Mouse (Mus musculus): ENCODE measurements around the gene Lrrc75a. TPM values are rescaled to one million over a fixed set of nuclear protein-coding genes. Genes with fewer than 3 reads are reported as not detected.

Gene Lrrc75a
- polyA plus RNA-seq, 1 experiment from 2014 or later, result 11.4 TPM

DNA sequence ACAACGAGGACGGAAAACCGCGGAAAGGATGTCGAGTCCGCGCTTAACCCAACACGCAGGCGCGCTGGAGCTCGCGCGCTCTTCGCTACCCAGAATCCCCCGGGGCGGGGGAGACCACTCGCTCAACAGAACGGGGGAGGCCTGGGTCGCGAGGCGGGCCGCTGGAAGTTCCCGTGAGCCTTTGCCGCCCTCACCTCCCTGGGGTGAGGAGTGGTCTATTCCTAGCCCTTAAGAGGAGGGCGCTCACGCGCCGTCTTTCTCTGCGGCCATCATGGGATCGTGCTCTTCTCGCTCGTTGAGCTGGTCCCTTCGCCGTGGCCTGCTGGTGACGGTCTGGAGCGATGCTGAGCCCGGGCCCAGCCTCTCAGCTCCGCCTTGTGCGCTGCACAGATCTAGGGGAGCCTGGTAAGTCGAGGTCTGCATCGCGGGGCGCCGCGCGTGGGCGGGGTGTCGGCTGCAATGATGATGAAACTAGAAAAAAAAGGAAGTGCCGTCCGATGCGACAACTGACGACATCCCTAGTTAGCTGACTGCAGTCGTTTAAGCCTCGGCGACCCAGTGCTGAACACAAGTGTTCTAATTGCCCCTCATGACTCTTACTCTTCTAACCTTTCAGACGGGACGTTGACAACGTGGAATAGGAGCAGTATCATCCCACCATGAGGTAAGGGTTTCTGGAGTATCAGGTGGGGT, 45.6 kb downstream of the Lrrc75a start:
- Histone ChIP-seq H3K9me3 (no peaks in the 10 kb centered on the region), H3K27me3 (no peaks in the 10 kb centered on the region), H3K4me3 (replicated peaks) (peak overlapping the region; percentile 69), H3K4me1 (replicated peaks) (peaks cover 51% of the 10 kb centered on the region), H3K36me3 (peaks cover 37% of the 10 kb centered on the region), H3K9ac (replicated peaks) (peak overlapping the region; percentile 93), H3K4me2 (replicated peaks) (peak overlapping the region; percentile 62), H3K27ac (peak overlapping the region; percentile 91)
- under 1% methylated on average over 58 of the region's 58 CpGs for WGBS
- ATAC-seq, result peak; percentile 95

DNA sequence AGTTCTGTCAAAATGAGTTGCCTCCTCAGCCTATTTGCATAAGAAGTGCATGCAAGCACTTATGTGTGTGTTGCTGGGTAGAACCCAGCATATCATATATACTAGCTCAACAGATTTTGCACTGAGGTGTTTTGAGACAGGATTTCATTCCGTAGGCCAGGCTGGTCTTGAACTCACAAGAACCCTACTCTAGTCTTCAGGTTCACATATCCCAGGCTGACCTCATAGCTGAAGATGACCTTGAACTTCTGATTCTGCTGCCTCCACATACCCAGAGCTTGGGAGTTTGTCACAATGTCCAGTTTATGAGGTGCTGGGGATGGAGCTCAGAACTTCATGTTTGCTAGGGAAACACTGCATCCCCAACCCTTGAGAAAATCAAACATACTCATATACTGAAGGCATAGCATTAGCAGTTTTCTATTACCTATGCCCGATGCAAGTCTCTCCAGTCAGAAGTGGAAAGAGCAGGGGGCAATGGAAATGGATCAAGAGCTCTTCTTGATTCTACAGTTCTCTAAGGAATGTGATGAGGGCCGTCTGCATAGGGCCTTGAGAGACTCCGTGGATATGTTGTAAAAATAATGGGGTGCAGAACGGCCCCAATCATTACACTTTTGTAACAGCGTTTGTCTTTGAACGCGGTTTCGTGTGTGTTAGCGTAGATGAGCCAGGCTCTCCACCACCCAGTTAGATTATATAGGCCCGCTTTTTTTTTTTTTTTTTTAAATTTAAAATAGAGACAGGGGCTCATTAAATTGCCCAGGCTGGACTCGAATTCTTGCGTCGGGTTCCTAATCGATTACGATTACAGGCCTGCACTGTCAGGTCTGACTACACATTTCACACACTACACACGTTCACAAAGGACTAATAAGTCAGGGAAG, 46.3 kb downstream of the Lrrc75a start:
- Histone ChIP-seq H3K9ac (replicated peaks) (peak overlapping the region; percentile 93), H3K4me3 (replicated peaks) (peak overlapping the region; percentile 69), H3K27me3 (0 out of 2 replicates have a peak, but pooled peaks cover 2% of the 10 kb centered on the region), H3K36me3 (peaks cover 29% of the 10 kb centered on the region), H3K9me3 (no peaks in the 10 kb centered on the region), H3K4me1 (replicated peaks) (peaks cover 44% of the 10 kb centered on the region), H3K4me2 (replicated peaks) (peak overlapping the region; percentile 53), H3K27ac (peak overlapping the region; percentile 91)
- ATAC-seq, result no peak; the same call in 1 of the 2 replicates
- 12% methylated on average over 17 of the region's 17 CpGs for WGBS

DNA sequence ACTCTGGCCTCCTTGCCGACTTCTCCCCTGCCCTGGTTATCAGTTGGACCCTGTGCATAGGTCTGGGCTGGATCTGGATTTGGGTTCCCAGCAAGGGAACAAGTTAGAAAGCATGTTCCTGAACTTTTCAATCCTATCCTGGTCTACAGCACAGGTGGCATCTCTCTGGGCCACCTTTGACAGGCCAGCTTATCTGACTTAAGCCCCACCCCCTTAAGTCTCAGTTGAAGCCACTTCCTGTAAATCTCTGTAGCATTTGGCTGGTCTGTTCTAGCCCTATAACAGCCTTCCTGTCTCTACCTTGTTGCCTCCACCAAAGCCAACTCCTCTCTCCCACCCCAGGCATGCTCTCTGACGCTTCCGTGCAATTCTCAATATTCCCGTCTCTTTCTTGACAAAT, 49.8 kb downstream of the Lrrc75a start:
- Histone ChIP-seq H3K9ac (replicated peaks) (no peak overlapping the region), H3K9me3 (no peaks in the 10 kb centered on the region), H3K27ac (no peak overlapping the region), H3K4me1 (replicated peaks) (peaks cover 10% of the 10 kb centered on the region), H3K4me2 (replicated peaks) (no peak overlapping the region), H3K27me3 (0 out of 2 replicates have a peak, but pooled peaks cover 4% of the 10 kb centered on the region), H3K4me3 (replicated peaks) (no peak overlapping the region), H3K36me3 (peaks cover 5% of the 10 kb centered on the region; the same call in 1 of the 2 replicates)
- ATAC-seq, result no peak
- 88% methylated on average over 4 of the region's 4 CpGs for WGBS

DNA sequence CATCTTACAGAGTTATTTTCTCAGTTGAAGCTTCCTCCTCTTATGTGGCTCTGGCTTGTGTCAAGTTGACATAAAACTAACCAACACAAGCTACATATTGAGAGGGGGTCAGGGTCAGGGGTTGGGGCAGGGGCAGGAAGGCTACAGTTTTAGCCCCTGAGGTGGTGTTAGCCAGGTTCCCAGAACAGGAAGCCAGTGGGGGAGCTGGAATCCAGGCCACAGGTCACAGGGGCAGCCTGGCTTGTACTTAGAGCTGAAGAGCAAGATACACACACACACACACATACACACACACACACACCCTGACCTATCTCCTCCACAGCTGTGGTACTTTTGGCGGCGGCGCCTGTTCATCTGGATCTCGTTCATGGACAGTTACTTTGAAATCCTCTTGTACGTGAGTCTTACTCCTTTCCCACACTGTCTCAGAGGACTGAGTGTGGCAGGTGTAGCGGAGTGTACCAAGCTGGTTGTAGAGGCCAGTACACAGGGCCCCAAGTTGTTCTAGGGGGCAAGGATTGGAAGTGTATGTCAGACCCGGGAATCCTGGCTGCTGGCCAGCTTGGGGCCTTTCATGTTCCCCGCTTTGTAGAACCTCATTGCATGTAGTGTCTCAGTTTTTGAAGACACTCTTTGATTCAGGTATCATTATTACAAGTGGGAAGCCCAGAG, 56.3 kb downstream of the Lrrc75a start:
- 0 out of 2 replicates have a peak, but pooled peaks cover 3% of the 10 kb centered on the region for H3K27me3 ChIP-seq
- H3K27ac ChIP-seq, result no peak overlapping the region
- no peak overlapping the region for H3K9ac ChIP-seq (replicated peaks)
- no peak overlapping the region for H3K4me2 ChIP-seq (replicated peaks)
- ATAC-seq, result no peak
- no peaks in the 10 kb centered on the region for H3K4me1 ChIP-seq (replicated peaks)
- peaks cover 23% of the 10 kb centered on the region for H3K36me3 ChIP-seq
- WGBS, result 85% methylated on average over 8 of the region's 8 CpGs
- no peaks in the 10 kb centered on the region for H3K9me3 ChIP-seq
- no peak overlapping the region for H3K4me3 ChIP-seq (replicated peaks)

DNA sequence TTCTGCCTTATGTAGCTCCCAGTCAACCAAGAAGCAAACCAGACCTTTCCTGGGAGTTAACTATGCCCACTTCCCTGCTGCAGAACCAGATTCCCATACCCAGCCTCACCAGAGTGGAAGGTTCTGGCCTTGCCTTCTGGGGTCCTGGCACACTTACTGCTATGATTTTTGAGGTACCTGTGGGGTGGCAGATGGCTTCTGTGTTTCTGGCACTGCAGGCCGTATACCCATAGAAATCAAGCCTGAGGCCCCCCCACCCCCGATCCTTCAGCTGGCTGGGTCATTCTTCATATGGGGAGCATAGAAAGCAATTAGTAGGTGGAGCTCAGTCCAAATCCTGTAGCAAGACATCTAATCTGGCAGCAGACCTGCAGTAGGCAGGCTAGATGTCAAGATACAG, 57.3 kb downstream of the Lrrc75a start:
- no peaks in the 10 kb centered on the region for H3K27me3 ChIP-seq
- H3K4me2 ChIP-seq (replicated peaks), result no peak overlapping the region
- no peaks in the 10 kb centered on the region for H3K9me3 ChIP-seq
- H3K4me1 ChIP-seq (replicated peaks), result no peaks in the 10 kb centered on the region
- H3K27ac ChIP-seq, result no peak overlapping the region
- H3K9ac ChIP-seq (replicated peaks), result no peak overlapping the region
- H3K36me3 ChIP-seq, result peaks cover 26% of the 10 kb centered on the region
- H3K4me3 ChIP-seq (replicated peaks), result no peak overlapping the region
- no peak for ATAC-seq
- WGBS, result 93% methylated on average over 2 of the region's 2 CpGs

DNA sequence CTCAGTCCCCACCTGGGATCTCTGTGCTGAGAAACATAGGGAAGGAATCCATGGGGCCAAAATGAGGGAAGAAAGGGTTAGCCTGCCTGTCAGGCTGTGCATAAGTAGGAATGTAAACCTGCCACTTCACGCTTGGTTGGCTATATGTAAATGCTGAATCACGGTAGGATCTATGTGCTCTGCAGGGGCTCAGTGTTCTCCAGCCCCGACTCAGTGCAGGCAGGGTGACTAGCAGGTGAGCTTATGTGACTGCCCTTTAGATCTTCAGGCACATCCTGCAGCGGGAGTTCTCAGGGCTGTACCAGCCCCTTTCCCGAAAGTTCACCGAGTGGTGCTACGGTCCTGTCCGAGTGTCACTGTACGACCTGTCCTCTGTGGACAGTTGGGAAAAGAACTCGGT, 58.9 kb downstream of the Lrrc75a start:
- 79% methylated on average over 10 of the region's 10 CpGs for WGBS
- ATAC-seq, result no peak
- H3K9me3 ChIP-seq, result no peaks in the 10 kb centered on the region

DNA sequence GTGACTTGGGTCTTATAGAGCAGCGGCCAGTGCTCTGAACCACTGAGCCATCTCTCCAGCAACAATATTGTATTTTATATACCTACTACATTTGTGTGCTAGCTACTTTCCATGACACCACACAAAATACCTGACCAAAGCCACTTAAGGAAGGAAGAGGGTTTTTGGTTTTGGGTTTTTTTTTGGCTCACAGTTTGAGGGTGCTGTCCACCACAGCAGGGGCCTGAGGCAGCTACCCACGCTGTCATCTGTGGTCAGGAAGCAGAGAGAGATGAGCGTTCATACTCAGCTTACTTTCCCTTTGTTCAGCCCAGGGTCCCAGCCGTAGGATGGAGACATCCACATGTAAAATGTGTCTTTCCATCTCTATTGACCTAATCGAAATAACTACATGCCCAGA, 61.3 kb downstream of the Lrrc75a start:
- no peak overlapping the region for H3K4me3 ChIP-seq (replicated peaks)
- ATAC-seq, result no peak
- H3K4me2 ChIP-seq (replicated peaks), result no peak overlapping the region
- peaks cover 21% of the 10 kb centered on the region for H3K36me3 ChIP-seq
- no peaks in the 10 kb centered on the region for H3K4me1 ChIP-seq (replicated peaks)
- H3K27ac ChIP-seq, result no peak overlapping the region
- WGBS, result 84% methylated on average over 5 of the region's 5 CpGs
- H3K27me3 ChIP-seq, result no peaks in the 10 kb centered on the region
- no peak overlapping the region for H3K9ac ChIP-seq (replicated peaks)
- no peaks in the 10 kb centered on the region for H3K9me3 ChIP-seq

More for the DNA sequence above, 58.9 kb downstream of the Lrrc75a start:
- Histone ChIP-seq H3K4me2 (replicated peaks) (no peak overlapping the region), H3K27me3 (no peaks in the 10 kb centered on the region), H3K9ac (replicated peaks) (no peak overlapping the region), H3K4me1 (replicated peaks) (no peaks in the 10 kb centered on the region), H3K4me3 (replicated peaks) (no peak overlapping the region), H3K27ac (no peak overlapping the region), H3K36me3 (peaks cover 20% of the 10 kb centered on the region)

DNA sequence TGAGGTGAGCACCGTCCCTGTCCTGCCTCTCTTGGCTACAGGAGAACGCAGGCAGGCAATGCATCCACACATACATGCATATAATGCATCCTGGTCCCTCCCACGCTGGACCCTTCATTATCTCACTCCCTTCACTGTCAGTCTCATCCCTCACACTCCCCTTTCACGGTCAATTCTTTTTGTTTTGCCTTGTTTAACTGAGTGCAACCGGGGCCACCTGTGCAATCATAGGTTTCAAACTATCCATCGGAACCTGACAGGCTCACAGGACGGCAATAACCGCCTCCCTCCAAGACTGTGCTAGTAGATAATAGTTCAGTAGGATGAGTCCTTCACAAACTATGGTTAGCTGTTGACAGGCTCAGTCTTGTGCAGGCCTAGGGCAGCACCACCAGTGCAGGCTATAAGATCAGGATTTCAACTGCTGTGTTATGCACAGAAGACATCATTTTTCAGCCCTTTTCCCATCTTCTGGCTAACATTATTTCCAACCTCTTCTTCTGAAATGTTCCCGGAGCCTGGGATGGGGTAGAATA, 63.6 kb downstream of the Lrrc75a start:
- Histone ChIP-seq H3K4me2 (replicated peaks) (no peak overlapping the region), H3K9me3 (no peaks in the 10 kb centered on the region), H3K9ac (replicated peaks) (no peak overlapping the region), H3K4me1 (replicated peaks) (no peaks in the 10 kb centered on the region), H3K27me3 (no peaks in the 10 kb centered on the region), H3K4me3 (replicated peaks) (no peak overlapping the region), H3K36me3 (peaks cover 20% of the 10 kb centered on the region), H3K27ac (no peak overlapping the region)
- ATAC-seq, result no peak
- 85% methylated on average over 9 of the region's 9 CpGs for WGBS

DNA sequence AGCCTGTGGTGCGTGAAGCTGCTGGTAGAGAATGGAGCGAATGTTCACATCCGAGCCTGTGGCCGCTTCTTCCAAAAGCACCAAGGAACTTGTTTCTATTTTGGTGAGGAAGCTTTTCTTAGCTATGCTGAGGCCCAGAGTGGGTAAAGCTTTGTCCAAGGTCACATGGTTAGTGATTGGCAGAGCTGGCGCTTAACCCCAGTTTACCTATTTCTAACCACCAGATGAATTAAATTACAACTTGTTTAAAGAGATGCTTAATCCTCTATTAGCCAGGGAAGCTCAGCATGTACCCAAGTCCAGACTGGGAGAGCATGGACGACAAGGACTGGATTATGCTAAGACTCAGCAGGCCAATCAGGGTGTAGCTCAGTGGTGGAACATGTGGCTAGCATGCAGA, 65.3 kb downstream of the Lrrc75a start:
- ATAC-seq, result no peak

DNA sequence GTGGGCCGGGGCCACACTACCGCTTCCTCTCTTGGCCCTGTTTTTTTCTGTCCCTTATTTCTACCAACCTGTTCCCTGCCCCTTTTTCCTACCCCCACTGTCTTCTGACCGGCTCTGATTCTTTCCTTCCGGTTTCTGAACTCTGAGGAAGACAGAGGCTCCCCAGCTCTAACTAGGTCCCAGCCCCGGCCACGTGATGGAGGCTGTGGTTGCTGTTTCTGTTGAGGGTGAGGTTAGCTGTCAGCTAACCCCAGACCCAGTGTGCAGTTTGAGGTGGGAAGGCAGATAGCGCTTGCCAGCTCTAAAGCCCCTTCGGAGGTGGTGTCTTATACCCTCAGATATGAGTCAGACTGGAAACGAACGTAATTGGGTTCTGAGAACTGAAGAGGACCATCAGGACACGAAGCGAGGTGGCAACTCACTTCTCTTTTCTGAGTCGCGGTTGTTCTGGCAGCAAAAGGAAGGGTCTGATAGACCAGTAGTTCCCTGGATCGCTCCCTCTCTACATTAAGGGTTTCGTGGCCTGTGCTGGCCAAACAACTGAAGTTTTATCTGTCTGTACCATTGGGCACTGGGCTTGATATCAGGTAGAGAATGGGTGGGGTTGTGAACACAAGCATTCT, 71.7 kb downstream of the Lrrc75a start:
- Histone ChIP-seq H3K4me2 (replicated peaks) (peak overlapping the region; percentile 93), H3K27ac (peak overlapping the region; percentile 72), H3K27me3 (peaks cover 5% of the 10 kb centered on the region; the same call in 1 of the 2 replicates), H3K36me3 (no peaks in the 10 kb centered on the region), H3K9ac (replicated peaks) (peak overlapping the region; percentile 77), H3K4me1 (replicated peaks) (peaks cover 18% of the 10 kb centered on the region), H3K4me3 (replicated peaks) (peak overlapping the region; percentile 57), H3K9me3 (no peaks in the 10 kb centered on the region)
- ATAC-seq, result no peak
- 69% methylated on average over 16 of the region's 16 CpGs for WGBS

More for the DNA sequence above, 65.3 kb downstream of the Lrrc75a start:
- no peaks in the 10 kb centered on the region for H3K9me3 ChIP-seq
- peaks cover 15% of the 10 kb centered on the region for H3K36me3 ChIP-seq
- no peak overlapping the region for H3K4me3 ChIP-seq (replicated peaks)
- no peaks in the 10 kb centered on the region for H3K4me1 ChIP-seq (replicated peaks)
- H3K27ac ChIP-seq, result no peak overlapping the region
- H3K27me3 ChIP-seq, result peaks cover 2% of the 10 kb centered on the region; the same call in 1 of the 2 replicates
- no peak overlapping the region for H3K4me2 ChIP-seq (replicated peaks)
- H3K9ac ChIP-seq (replicated peaks), result no peak overlapping the region
- whole genome bisulfite sequencing, result 56% methylated on average over 6 of the region's 6 CpGs

DNA sequence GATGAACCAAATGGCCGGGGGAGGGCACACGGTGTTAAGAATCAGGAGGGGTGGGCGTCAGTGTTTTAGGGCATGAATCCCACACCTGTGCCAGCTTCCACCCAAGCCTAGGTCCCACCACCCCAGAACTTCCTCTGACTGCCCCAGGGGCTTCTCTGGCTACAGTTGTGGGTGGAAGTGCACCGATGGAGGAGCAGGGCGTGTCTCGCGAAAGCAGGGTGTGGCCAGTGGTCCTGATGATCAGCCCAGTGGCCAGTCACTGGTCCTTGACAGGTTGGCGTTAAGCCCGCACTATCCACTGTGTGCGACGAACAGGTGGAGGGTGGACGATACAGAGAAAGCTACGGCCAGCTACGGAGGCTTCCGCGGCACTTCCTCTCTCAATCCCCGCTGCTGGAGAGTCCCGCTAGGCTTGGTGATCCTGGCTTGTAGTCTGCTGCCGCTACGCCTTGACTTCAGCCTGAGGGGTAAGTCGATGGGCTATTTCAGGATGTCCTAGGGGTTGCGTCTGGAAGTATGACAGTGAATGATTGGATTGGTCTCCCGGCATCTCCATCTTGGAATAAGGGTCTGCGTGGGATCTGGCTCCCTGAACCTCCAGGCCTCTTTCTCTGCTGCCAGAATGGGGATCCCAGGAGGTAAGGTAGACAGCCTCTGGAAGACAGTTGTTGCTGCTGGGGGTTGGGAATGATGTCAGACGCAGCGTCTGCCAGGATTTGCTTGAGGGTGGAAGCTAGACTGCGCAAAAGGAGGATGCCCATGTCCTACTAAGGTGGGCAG, 72.5 kb downstream of the Lrrc75a start:
- WGBS, result 6% methylated on average over 27 of the region's 27 CpGs
- H3K4me2 ChIP-seq (replicated peaks), result peak overlapping the region; percentile 93
- H3K27me3 ChIP-seq, result peaks cover 5% of the 10 kb centered on the region; the same call in 1 of the 2 replicates
- peak overlapping the region; percentile 57 for H3K4me3 ChIP-seq (replicated peaks)
- no peaks in the 10 kb centered on the region for H3K36me3 ChIP-seq
- ATAC-seq, result peak; percentile 81
- no peaks in the 10 kb centered on the region for H3K9me3 ChIP-seq
- peaks cover 18% of the 10 kb centered on the region for H3K4me1 ChIP-seq (replicated peaks)
- peak overlapping the region; percentile 77 for H3K9ac ChIP-seq (replicated peaks)
- H3K27ac ChIP-seq, result peak overlapping the region; percentile 72
